Mouse (Mus musculus) brain, adult 10 weeks (tissue): ENCODE results near the gene Cbwd1. TPM values are rescaled to one million over a fixed set of nuclear protein-coding genes. Genes with fewer than 3 reads are reported as not detected.

ENCODE experiments used
- polyA plus RNA-seq: library from polyadenylated mRNA; stranded (reverse); fragments of 350-450 nt; fragmentation: Illumina TruSeq; extraction: RNeasy Lipid Tissue Mini Kit (QIAGEN cat#74804); gene quantifications from one replicate; pipeline ENCODE4 v1.2.3, GENCODE M21; 2015; ENCODE audit warnings: low read depth, low replicate concordance

The Cbwd1 gene
- polyA plus RNA-seq: 25.0 TPM

GRCm38 (mm10) chr19:24961172-24961962 lies at the start of gene Cbwd1:
Cbwd1 (minus strand) TSS chr19:24961610.

GRCm38 (mm10) chr19:24999201-24999886 lies 37.9 kb upstream of the Cbwd1 start, which contains the start of gene Dock8:
Dock8 (plus strand) TSS chr19:24999534.

GRCm38 (mm10) chr19:24900581-24901220 lies 60.7 kb downstream of the Cbwd1 start, which contains the start of gene Foxd4:
Foxd4 (minus strand) TSS chr19:24901197.

GRCm38 (mm10) chr19:24875129-24875870 lies 86.1 kb downstream of the Cbwd1 start, which contains the start of gene Gm10053:
Gm10053 (plus strand) TSS chr19:24875686.

Other genes starting within 250 kb of the Cbwd1 start
- gene Pgm5, start 99.8 kb downstream of the Cbwd1 start, polyA plus RNA-seq: 4.0 TPM
- gene Gm10053, start 85.9 kb downstream of the Cbwd1 start, polyA plus RNA-seq: 318 TPM
- not detected for gene Foxd4, start 60.4 kb downstream of the Cbwd1 start, polyA plus RNA-seq
- gene Dock8, start 37.9 kb upstream of the Cbwd1 start, polyA plus RNA-seq: 1.4 TPM